Mouse (Mus musculus): Measurements from ENCODE around the gene Abhd11. TPM values are rescaled to one million over a fixed set of nuclear protein-coding genes. Genes with fewer than 3 reads are reported as not detected.
"Not testable (repeated sequence)": the region's sequence is repeated elsewhere in the genome, so short reads cannot be mapped to it uniquely, and the experiment has no call there.

The Abhd11 gene
- polyA plus RNA-seq, 1 experiment from 2014 or later: 70.9 TPM

- Histone ChIP-seq H3K9ac (no peak overlapping the region), H3K4me1 (no peaks in the 10 kb centered on the region), H3K36me3 (peaks cover 8% of the 10 kb centered on the region; the same call in 1 of the 2 replicates), H3K4me2 (no peak overlapping the region), H3K27ac (no peak overlapping the region), H3K9me3 (no peaks in the 10 kb centered on the region), H3K4me3 (replicated peaks) (no peak overlapping the region), H3K27me3 (replicated peaks) (no peaks in the 10 kb centered on the region)
- no peak for ATAC-seq (ENCODE audit: insufficient read depth, low FRiP score, low read depth)
- WGBS: 98% methylated on average over 2 of the region's 2 CpGs
Measured at GRCm38 (mm10) chr5:135034593-135034992, 25.6 kb downstream of the Abhd11 start.

- WGBS: 62% methylated on average over 18 of the region's 18 CpGs
- H3K4me3 ChIP-seq (replicated peaks): no peak overlapping the region
- H3K27me3 ChIP-seq (replicated peaks): no peaks in the 10 kb centered on the region
- no peaks in the 10 kb centered on the region for H3K9me3 ChIP-seq
- peaks cover 11% of the 10 kb centered on the region; the same call in 1 of the 2 replicates for H3K36me3 ChIP-seq
- 0 out of 2 replicates have a peak, but pooled peaks cover 2% of the 10 kb centered on the region for H3K4me1 ChIP-seq
- H3K4me2 ChIP-seq: no peak overlapping the region
- H3K9ac ChIP-seq: no peak overlapping the region
- no peak; the same call in 1 of the 2 replicates for ATAC-seq (ENCODE audit: insufficient read depth, low FRiP score, low read depth)
- H3K27ac ChIP-seq: no peak overlapping the region
Measured at GRCm38 (mm10) chr5:135035608-135036359, 26.8 kb downstream of the Abhd11 start.

GRCm38 (mm10) chr5:135037946-135038345 lies 29.0 kb downstream of the Abhd11 start:
- H3K4me3 ChIP-seq (replicated peaks): no peak overlapping the region
- H3K4me1 ChIP-seq: 0 out of 2 replicates have a peak, but pooled peaks cover 10% of the 10 kb centered on the region
- no peak overlapping the region for H3K27ac ChIP-seq
- no peak overlapping the region for H3K9ac ChIP-seq
- no peak overlapping the region for H3K4me2 ChIP-seq
- H3K9me3 ChIP-seq: no peaks in the 10 kb centered on the region
- 95% methylated on average over 3 of the region's 3 CpGs for WGBS
- no peaks in the 10 kb centered on the region for H3K27me3 ChIP-seq (replicated peaks)
- H3K36me3 ChIP-seq: peaks cover 11% of the 10 kb centered on the region; the same call in 1 of the 2 replicates
- ATAC-seq (ENCODE audit: insufficient read depth, low FRiP score, low read depth): no peak

- no peak overlapping the region for H3K27ac ChIP-seq
- no peak overlapping the region for H3K4me3 ChIP-seq (replicated peaks)
- 0 out of 2 replicates have a peak, but pooled peaks cover 10% of the 10 kb centered on the region for H3K4me1 ChIP-seq
- ATAC-seq (ENCODE audit: insufficient read depth, low FRiP score, low read depth): no peak
- peaks cover 16% of the 10 kb centered on the region for H3K36me3 ChIP-seq
- no peaks in the 10 kb centered on the region for H3K9me3 ChIP-seq
- 86% methylated on average over 9 of the region's 9 CpGs for WGBS
- H3K4me2 ChIP-seq: no peak overlapping the region
- no peaks in the 10 kb centered on the region for H3K27me3 ChIP-seq (replicated peaks)
- no peak overlapping the region for H3K9ac ChIP-seq
Measured at GRCm38 (mm10) chr5:135039541-135039940, 30.6 kb downstream of the Abhd11 start.

GRCm38 (mm10) chr5:135040059-135040458 lies 31.1 kb downstream of the Abhd11 start:
- no peak for ATAC-seq (ENCODE audit: insufficient read depth, low FRiP score, low read depth)
- H3K27ac ChIP-seq: no peak overlapping the region
- no peak overlapping the region for H3K4me2 ChIP-seq
- H3K4me3 ChIP-seq (replicated peaks): no peak overlapping the region
- peaks cover 21% of the 10 kb centered on the region for H3K36me3 ChIP-seq
- H3K9ac ChIP-seq: no peak overlapping the region; the same call in 1 of the 2 replicates
- H3K27me3 ChIP-seq (replicated peaks): no peaks in the 10 kb centered on the region
- WGBS: 54% methylated on average over 6 of the region's 6 CpGs
- no peaks in the 10 kb centered on the region for H3K9me3 ChIP-seq
- H3K4me1 ChIP-seq: 0 out of 2 replicates have a peak, but pooled peaks cover 10% of the 10 kb centered on the region

- Histone ChIP-seq H3K4me3 (replicated peaks) (no peak overlapping the region), H3K27me3 (replicated peaks) (no peaks in the 10 kb centered on the region), H3K9me3 (no peaks in the 10 kb centered on the region), H3K9ac (no peak overlapping the region), H3K4me2 (no peak overlapping the region), H3K36me3 (peaks cover 24% of the 10 kb centered on the region), H3K4me1 (0 out of 2 replicates have a peak, but pooled peaks cover 10% of the 10 kb centered on the region), H3K27ac (no peak overlapping the region)
- no peak for ATAC-seq (ENCODE audit: insufficient read depth, low FRiP score, low read depth)
- WGBS: 33% methylated on average over 11 of the region's 11 CpGs
Measured at GRCm38 (mm10) chr5:135040777-135041176, 31.8 kb downstream of the Abhd11 start.

- ATAC-seq (ENCODE audit: insufficient read depth, low FRiP score, low read depth): peak; percentile 56
- Histone ChIP-seq H3K27ac (no peak overlapping the region), H3K9me3 (no peaks in the 10 kb centered on the region), H3K4me1 (0 out of 2 replicates have a peak, but pooled peaks cover 10% of the 10 kb centered on the region), H3K9ac (no peak overlapping the region), H3K36me3 (peaks cover 25% of the 10 kb centered on the region), H3K4me2 (peak overlapping the region; percentile 36), H3K27me3 (replicated peaks) (no peaks in the 10 kb centered on the region), H3K4me3 (replicated peaks) (peak overlapping the region; percentile 8)
- WGBS: 42% methylated on average over 21 of the region's 21 CpGs
Measured at GRCm38 (mm10) chr5:135042105-135042788, 33.3 kb downstream of the Abhd11 start.

GRCm38 (mm10) chr5:135044575-135044974 lies 35.6 kb downstream of the Abhd11 start:
- H3K27ac ChIP-seq: no peak overlapping the region
- 0 out of 2 replicates have a peak, but pooled peaks cover 10% of the 10 kb centered on the region for H3K4me1 ChIP-seq
- peaks cover 17% of the 10 kb centered on the region for H3K36me3 ChIP-seq
- WGBS: 89% methylated on average over 3 of the region's 3 CpGs
- no peak overlapping the region for H3K4me2 ChIP-seq
- no peaks in the 10 kb centered on the region for H3K9me3 ChIP-seq
- H3K4me3 ChIP-seq (replicated peaks): no peak overlapping the region
- ATAC-seq (ENCODE audit: insufficient read depth, low FRiP score, low read depth): no peak
- no peak overlapping the region for H3K9ac ChIP-seq
- H3K27me3 ChIP-seq (replicated peaks): no peaks in the 10 kb centered on the region

GRCm38 (mm10) chr5:135048539-135048938 lies 39.6 kb downstream of the Abhd11 start:
- Histone ChIP-seq H3K36me3 (peaks cover 21% of the 10 kb centered on the region), H3K4me2 (no peak overlapping the region), H3K27me3 (replicated peaks) (no peaks in the 10 kb centered on the region), H3K4me3 (replicated peaks) (no peak overlapping the region), H3K4me1 (no peaks in the 10 kb centered on the region), H3K9me3 (no peaks in the 10 kb centered on the region), H3K27ac (no peak overlapping the region), H3K9ac (no peak overlapping the region)
- ATAC-seq (ENCODE audit: insufficient read depth, low FRiP score, low read depth): no peak
- WGBS: 89% methylated on average over 5 of the region's 5 CpGs

GRCm38 (mm10) chr5:135049268-135049667 lies 40.3 kb downstream of the Abhd11 start:
- H3K27me3 ChIP-seq (replicated peaks); H3K4me2 ChIP-seq; H3K27ac ChIP-seq; H3K4me3 ChIP-seq (replicated peaks); ATAC-seq (ENCODE audit: insufficient read depth, low FRiP score, low read depth); H3K9ac ChIP-seq; H3K4me1 ChIP-seq; H3K9me3 ChIP-seq: not testable (repeated sequence)
- 92% methylated on average over 6 of the region's 6 CpGs for WGBS
- H3K36me3 ChIP-seq: peaks cover 25% of the 10 kb centered on the region

- Histone ChIP-seq H3K27ac (no peak overlapping the region), H3K36me3 (peaks cover 29% of the 10 kb centered on the region), H3K4me3 (replicated peaks) (no peak overlapping the region), H3K4me1 (no peaks in the 10 kb centered on the region), H3K27me3 (replicated peaks) (no peaks in the 10 kb centered on the region), H3K4me2 (no peak overlapping the region), H3K9me3 (no peaks in the 10 kb centered on the region), H3K9ac (no peak overlapping the region)
- WGBS: 83% methylated on average over 12 of the region's 12 CpGs
- no peak for ATAC-seq (ENCODE audit: insufficient read depth, low FRiP score, low read depth)
Measured at GRCm38 (mm10) chr5:135053356-135053755, 44.4 kb downstream of the Abhd11 start.

Data from stomach, embryonic 15.5 days (tissue).